Mouse (Mus musculus): ENCODE results near the gene Agpat2. TPM values are rescaled to one million over a fixed set of nuclear protein-coding genes. Genes with fewer than 3 reads are reported as not detected.

The Agpat2 gene
- polyA plus RNA-seq, 1 experiment: 19.7 TPM

DNA sequence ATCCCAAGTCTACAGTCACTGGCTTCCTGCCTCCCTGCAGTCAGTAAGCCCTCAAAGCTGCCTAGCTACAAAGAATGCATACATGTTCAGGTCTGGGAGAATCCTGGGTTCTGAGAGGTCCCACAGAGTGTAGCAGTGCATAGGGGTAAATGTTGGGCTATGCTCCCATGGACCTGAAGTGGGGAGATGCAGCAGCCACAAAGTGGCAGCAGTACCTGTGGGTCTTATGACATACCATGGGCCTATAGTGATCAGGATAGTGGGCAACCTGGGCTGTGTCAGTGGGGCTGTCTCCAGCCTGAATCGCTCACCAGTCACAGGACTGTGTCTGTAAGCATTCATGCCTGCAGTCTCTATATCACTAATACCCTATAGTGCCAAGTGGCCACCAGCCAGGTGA lies 24.5 kb downstream of the Agpat2 start, which contains the start of gene Egfl7:
Gene Egfl7 (plus strand): TSS at position 301 of the 400 bp plus-strand sequence.
- Histone ChIP-seq H3K9ac (ENCODE audit: low read depth, poor library complexity, severe bottlenecking) (no peak within 1 kb of the TSS), H3K36me3 (ENCODE audit: control insufficient read depth, insufficient read depth, low read length, poor library complexity, severe bottlenecking) (no peaks in the 10 kb centered on the region), H3K27ac (ENCODE audit: insufficient read depth, low read length) (no peak within 1 kb of the TSS), H3K9me3 (replicated peaks; ENCODE audit: control insufficient read depth, insufficient read depth, low read length, poor library complexity, severe bottlenecking) (no peaks in the 10 kb centered on the region), H3K4me1 (ENCODE audit: control insufficient read depth, insufficient read depth, low read length) (peaks cover 5% of the 10 kb centered on the region), H3K27me3 (ENCODE audit: control insufficient read depth, insufficient read depth, low read length, poor library complexity, severe bottlenecking) (no peaks in the 10 kb centered on the region), H3K4me3 (ENCODE audit: low read depth, low read length) (no peak within 1 kb of the TSS)
- TF ChIP-seq CTCF (IDR thresholded peaks at IDR 0.05; ENCODE audit: low read depth, low read length) (no peak), POLR2A (IDR thresholded peaks at IDR 0.05; ENCODE audit: insufficient read depth, low read length) (no peak), EP300 (IDR thresholded peaks at IDR 0.05; ENCODE audit: insufficient read depth, low read depth, low read length) (no peak)

DNA sequence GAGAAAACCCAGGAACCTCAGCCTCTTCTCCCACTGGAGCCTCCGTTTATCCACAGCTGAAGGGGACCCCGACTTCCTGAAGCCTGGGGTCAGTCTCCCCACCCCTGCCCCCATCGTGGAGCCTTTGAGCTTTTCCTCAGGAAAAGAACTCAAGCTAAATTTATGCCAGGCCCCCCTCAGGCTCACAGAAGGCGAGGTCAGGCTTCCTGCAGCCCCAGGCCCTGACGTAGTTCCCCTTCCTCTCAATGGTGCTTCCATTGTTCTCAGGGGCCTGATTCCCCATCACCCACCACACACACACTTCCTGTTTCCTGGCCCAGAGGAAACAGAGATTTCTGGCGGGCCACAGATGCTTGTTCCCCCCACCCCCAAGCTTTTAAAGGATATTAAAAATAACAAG lies 25.8 kb downstream of the Agpat2 start:
- Histone ChIP-seq H3K4me1 (ENCODE audit: control insufficient read depth, insufficient read depth, low read length) (peaks cover 5% of the 10 kb centered on the region), H3K9ac (ENCODE audit: low read depth, poor library complexity, severe bottlenecking) (no peak overlapping the region), H3K4me3 (ENCODE audit: low read depth, low read length) (no peak overlapping the region), H3K27ac (ENCODE audit: insufficient read depth, low read length) (no peak overlapping the region), H3K36me3 (ENCODE audit: control insufficient read depth, insufficient read depth, low read length, poor library complexity, severe bottlenecking) (no peaks in the 10 kb centered on the region), H3K9me3 (replicated peaks; ENCODE audit: control insufficient read depth, insufficient read depth, low read length, poor library complexity, severe bottlenecking) (no peaks in the 10 kb centered on the region), H3K27me3 (ENCODE audit: control insufficient read depth, insufficient read depth, low read length, poor library complexity, severe bottlenecking) (no peaks in the 10 kb centered on the region)
- no peak for TF ChIP-seq POLR2A (IDR thresholded peaks at IDR 0.05; ENCODE audit: insufficient read depth, low read length)
- no peak for TF ChIP-seq EP300 (IDR thresholded peaks at IDR 0.05; ENCODE audit: insufficient read depth, low read depth, low read length)
- no peak for TF ChIP-seq CTCF (IDR thresholded peaks at IDR 0.05; ENCODE audit: low read depth, low read length)

DNA sequence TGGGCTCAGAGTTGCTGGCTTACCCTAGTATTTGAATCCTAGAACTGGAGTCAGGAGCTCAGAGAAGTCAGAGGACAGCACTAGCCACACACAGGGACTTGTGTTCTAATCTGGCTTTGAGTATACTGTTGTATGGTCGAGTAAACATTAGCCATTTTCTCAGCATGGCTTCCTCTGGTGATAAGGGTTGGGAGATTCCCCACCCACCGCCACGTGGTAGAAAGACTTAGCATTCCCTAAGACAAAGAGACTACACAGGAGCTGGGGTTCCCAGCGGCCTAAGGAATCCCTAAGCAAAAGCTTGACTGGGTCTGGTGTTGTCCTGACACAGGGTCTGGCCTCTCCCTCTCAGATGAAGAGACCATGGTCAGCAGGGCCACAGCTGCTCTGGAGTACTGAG lies 27.8 kb downstream of the Agpat2 start:
- TF ChIP-seq CTCF (IDR thresholded peaks at IDR 0.05; ENCODE audit: low read depth, low read length) (no peak), EP300 (IDR thresholded peaks at IDR 0.05; ENCODE audit: insufficient read depth, low read depth, low read length) (no peak), POLR2A (IDR thresholded peaks at IDR 0.05; ENCODE audit: insufficient read depth, low read length) (no peak)
- no peak overlapping the region for H3K27ac ChIP-seq (ENCODE audit: insufficient read depth, low read length)
- H3K27me3 ChIP-seq (ENCODE audit: control insufficient read depth, insufficient read depth, low read length, poor library complexity, severe bottlenecking): no peaks in the 10 kb centered on the region
- no peaks in the 10 kb centered on the region for H3K9me3 ChIP-seq (replicated peaks; ENCODE audit: control insufficient read depth, insufficient read depth, low read length, poor library complexity, severe bottlenecking)
- H3K9ac ChIP-seq (ENCODE audit: low read depth, poor library complexity, severe bottlenecking): no peak overlapping the region
- H3K4me3 ChIP-seq (ENCODE audit: low read depth, low read length): no peak overlapping the region
- no peaks in the 10 kb centered on the region for H3K36me3 ChIP-seq (ENCODE audit: control insufficient read depth, insufficient read depth, low read length, poor library complexity, severe bottlenecking)
- H3K4me1 ChIP-seq (ENCODE audit: control insufficient read depth, insufficient read depth, low read length): peaks cover 3% of the 10 kb centered on the region

DNA sequence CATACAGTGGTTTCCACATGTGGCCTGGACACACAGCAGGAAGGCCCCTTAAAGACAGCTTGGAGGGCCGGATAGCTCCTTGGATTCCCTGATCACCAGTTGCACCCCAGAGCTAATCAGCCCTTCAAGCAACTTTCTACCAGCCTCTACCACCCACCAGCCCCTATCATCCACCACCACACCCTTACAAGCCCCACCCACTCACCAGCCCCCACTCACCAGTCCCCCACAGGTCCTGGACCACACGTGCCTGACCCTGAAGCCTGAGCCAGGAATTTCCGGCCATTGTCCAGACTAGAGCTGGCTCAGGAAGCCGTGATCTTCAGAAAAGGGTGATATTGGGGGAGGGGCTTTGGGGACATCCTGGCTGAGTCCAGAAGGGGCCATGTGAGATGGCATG lies 28.4 kb downstream of the Agpat2 start:
- H3K4me3 ChIP-seq (ENCODE audit: low read depth, low read length): no peak overlapping the region
- peaks cover 3% of the 10 kb centered on the region for H3K4me1 ChIP-seq (ENCODE audit: control insufficient read depth, insufficient read depth, low read length)
- H3K36me3 ChIP-seq (ENCODE audit: control insufficient read depth, insufficient read depth, low read length, poor library complexity, severe bottlenecking): no peaks in the 10 kb centered on the region
- H3K9me3 ChIP-seq (replicated peaks; ENCODE audit: control insufficient read depth, insufficient read depth, low read length, poor library complexity, severe bottlenecking): no peaks in the 10 kb centered on the region
- no peaks in the 10 kb centered on the region for H3K27me3 ChIP-seq (ENCODE audit: control insufficient read depth, insufficient read depth, low read length, poor library complexity, severe bottlenecking)
- H3K27ac ChIP-seq (ENCODE audit: insufficient read depth, low read length): no peak overlapping the region
- H3K9ac ChIP-seq (ENCODE audit: low read depth, poor library complexity, severe bottlenecking): no peak overlapping the region
- no peak for TF ChIP-seq EP300 (IDR thresholded peaks at IDR 0.05; ENCODE audit: insufficient read depth, low read depth, low read length)
- TF ChIP-seq POLR2A (IDR thresholded peaks at IDR 0.05; ENCODE audit: insufficient read depth, low read length): no peak
- TF ChIP-seq CTCF (IDR thresholded peaks at IDR 0.05; ENCODE audit: low read depth, low read length): no peak

DNA sequence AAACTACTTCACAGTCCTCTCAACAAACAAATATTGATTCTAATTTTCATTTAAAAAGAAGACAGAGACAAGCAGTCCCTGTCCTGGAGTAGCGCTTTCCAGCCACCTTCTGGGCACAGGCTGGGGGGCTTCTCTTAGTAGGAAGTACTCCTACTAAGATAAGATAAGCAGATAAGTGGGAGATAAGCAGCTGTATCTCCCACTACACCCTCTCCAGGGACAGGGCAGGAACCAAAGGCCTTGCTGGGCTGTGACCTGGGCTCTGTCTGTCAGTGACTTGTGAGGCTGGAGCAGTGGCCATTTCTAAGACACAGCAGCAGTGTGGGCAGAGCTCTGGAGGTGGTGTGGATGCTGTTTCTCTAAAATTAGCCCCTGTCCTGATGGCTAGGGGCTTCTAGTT lies 28.8 kb downstream of the Agpat2 start:
- Histone ChIP-seq H3K4me3 (ENCODE audit: low read depth, low read length) (no peak overlapping the region), H3K9ac (ENCODE audit: low read depth, poor library complexity, severe bottlenecking) (no peak overlapping the region), H3K36me3 (ENCODE audit: control insufficient read depth, insufficient read depth, low read length, poor library complexity, severe bottlenecking) (no peaks in the 10 kb centered on the region), H3K27me3 (ENCODE audit: control insufficient read depth, insufficient read depth, low read length, poor library complexity, severe bottlenecking) (no peaks in the 10 kb centered on the region), H3K9me3 (replicated peaks; ENCODE audit: control insufficient read depth, insufficient read depth, low read length, poor library complexity, severe bottlenecking) (no peaks in the 10 kb centered on the region), H3K4me1 (ENCODE audit: control insufficient read depth, insufficient read depth, low read length) (peaks cover 3% of the 10 kb centered on the region), H3K27ac (ENCODE audit: insufficient read depth, low read length) (no peak overlapping the region)
- no peak for TF ChIP-seq POLR2A (IDR thresholded peaks at IDR 0.05; ENCODE audit: insufficient read depth, low read length)
- no peak for TF ChIP-seq CTCF (IDR thresholded peaks at IDR 0.05; ENCODE audit: low read depth, low read length)
- no peak for TF ChIP-seq EP300 (IDR thresholded peaks at IDR 0.05; ENCODE audit: insufficient read depth, low read depth, low read length)

DNA sequence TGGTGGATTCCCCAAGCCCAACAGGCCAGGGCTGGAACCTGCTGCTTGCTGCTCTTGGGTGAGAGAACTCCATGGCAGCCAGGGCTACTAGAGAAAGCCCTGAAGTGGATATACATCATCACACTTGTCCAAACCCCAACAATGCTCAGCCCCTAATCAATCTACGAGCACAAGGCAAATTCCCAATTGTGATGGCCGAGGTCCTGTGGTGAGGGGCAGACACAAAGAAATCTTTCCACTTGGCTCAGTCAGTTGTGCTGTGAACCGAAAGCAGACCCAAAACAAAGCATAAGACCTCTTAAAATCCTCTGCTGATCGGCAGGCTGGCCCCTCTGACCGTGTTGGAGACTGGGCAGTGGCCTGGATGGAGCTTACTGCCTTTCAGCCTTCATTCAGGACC lies 29.4 kb downstream of the Agpat2 start:
- Histone ChIP-seq H3K27ac (ENCODE audit: insufficient read depth, low read length) (no peak overlapping the region), H3K9me3 (replicated peaks; ENCODE audit: control insufficient read depth, insufficient read depth, low read length, poor library complexity, severe bottlenecking) (no peaks in the 10 kb centered on the region), H3K9ac (ENCODE audit: low read depth, poor library complexity, severe bottlenecking) (no peak overlapping the region), H3K4me3 (ENCODE audit: low read depth, low read length) (no peak overlapping the region), H3K4me1 (ENCODE audit: control insufficient read depth, insufficient read depth, low read length) (peaks cover 3% of the 10 kb centered on the region), H3K36me3 (ENCODE audit: control insufficient read depth, insufficient read depth, low read length, poor library complexity, severe bottlenecking) (no peaks in the 10 kb centered on the region), H3K27me3 (ENCODE audit: control insufficient read depth, insufficient read depth, low read length, poor library complexity, severe bottlenecking) (no peaks in the 10 kb centered on the region)
- no peak for TF ChIP-seq POLR2A (IDR thresholded peaks at IDR 0.05; ENCODE audit: insufficient read depth, low read length)
- TF ChIP-seq CTCF (IDR thresholded peaks at IDR 0.05; ENCODE audit: low read depth, low read length): no peak
- TF ChIP-seq EP300 (IDR thresholded peaks at IDR 0.05; ENCODE audit: insufficient read depth, low read depth, low read length): no peak
